Mouse (Mus musculus) cerebellum, adult 2 months (tissue): ENCODE measurements at regions not wholly inside any gene's neighbourhood (a gene's known extent, or its start where the extent isn't known, plus 50 kb on each side); places are given as distances from the start of the nearest gene placed in this dataset.

Source experiments
- CTCF ChIP-seq: fragments of 200-500 bp; IDR thresholded peaks from 2 replicates; pipeline ENCODE4 v1.5.1; 2011; ENCODE audit warnings: low read depth, mild to moderate bottlenecking, control low read depth, low read length, moderate library complexity, borderline replicate concordance; ENCODE audit not compliant: insufficient read depth
- POLR2A ChIP-seq: fragments of 200-500 bp; IDR thresholded peaks from 2 replicates; pipeline ENCODE4 v1.6.1; 2011; ENCODE audit warnings: low read length, control low read depth, borderline replicate concordance; ENCODE audit not compliant: insufficient read depth

DNA sequence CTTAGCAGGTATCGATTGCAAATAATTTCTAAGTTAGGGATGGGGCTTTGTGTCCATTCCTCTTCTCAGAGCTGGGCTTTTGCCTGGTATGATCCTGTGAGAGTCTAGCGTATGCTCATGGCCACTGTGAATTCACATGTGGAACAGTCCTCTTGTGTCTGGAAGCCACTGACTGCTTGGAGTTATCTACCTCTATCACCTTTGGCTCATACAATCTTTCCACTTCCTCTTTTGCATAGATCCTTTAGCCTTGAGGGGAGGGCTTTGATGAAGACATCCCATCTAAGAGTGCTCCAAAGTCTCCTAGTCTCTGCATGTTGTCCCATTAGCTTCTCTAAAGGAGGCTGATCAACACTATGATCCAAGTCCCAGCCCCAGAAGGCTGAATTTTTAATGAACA is 135.8 kb upstream of the Max start:
- TF ChIP-seq CTCF, result no peak
- TF ChIP-seq POLR2A, result no peak
